Mouse (Mus musculus) G1E (cell line): ENCODE data around the gene Galntl6.

Experiments used
- CTCF ChIP-seq: IDR thresholded peaks from 2 replicates; pipeline ENCODE4 v1.5.1; 2012; ENCODE audit warnings: low read depth, low read length, inconsistent platforms, mixed read lengths
- GATA1 ChIP-seq: IDR thresholded peaks from 2 replicates; pipeline ENCODE4 v1.6.1; 2012; ENCODE audit warnings: borderline replicate concordance, low read length, inconsistent platforms, mixed read lengths

DNA sequence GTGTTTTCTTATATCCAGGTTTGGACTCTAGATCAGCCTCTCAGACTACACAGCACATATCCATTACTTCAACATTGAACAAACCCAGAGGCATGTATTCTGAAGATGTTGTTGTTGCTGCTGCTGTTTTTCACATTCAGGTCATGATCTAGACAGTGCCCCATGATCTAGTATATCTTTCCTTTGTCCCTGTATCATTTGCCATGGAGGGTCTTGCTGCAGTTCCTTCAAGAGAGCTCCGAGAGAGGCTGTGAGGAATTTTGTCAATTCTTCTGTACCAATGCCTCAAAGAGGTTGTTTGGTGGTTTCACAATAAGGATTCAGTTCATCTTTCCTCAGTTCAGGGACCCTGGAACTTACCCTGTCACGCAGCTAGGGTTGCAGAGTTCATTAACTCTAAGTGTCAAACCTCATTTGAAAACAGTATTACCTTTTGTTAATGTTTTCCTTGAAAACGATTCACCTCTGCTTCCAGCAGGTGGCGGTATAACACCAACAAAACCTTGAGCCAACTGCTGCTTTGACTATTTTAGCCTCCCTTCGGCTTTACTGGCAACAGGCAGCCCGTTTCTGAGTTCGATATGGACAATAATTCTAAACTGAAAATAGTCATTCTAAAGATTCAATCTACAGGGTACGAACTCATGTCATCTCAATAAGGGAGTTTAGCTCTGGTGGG, 973.1 kb downstream of the Galntl6 start:
- TF ChIP-seq CTCF = peak; percentile 64
- TF ChIP-seq GATA1 = no peak
